Mouse (Mus musculus) kidney, postnatal 4 days (tissue): ENCODE results near the gene Ergic3.

Source experiments
- DNase-seq, 2 experiments: peaks; one replicate each; pipeline ENCODE4 v3.0.0; 2021; ENCODE audit warnings: mixed read lengths in 2 of 2

Gene Ergic3

DNA sequence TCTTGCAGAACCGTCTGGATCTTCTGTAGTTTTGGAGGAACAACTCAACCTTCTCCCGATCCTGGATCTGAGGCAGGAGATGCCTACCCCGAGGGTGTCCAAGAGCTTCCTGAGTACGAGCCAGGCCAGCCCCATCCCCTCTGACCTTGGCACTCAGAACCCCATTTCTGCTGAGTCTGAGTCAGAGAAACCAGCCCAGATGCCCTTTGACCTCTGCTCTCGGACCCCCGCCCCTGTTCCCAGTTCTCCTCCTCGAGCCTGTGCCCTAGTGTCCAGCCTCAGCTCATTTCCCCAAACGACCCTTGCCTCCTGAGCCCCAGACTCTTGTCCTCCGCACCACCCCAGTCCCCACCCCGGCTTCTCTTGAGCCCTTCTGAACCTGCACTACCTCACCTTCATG lies 58.3 kb downstream of the Ergic3 start:
- peak; percentile 11 to 22 for DNase-seq
